Mouse (Mus musculus) forebrain, embryonic 14.5 days (tissue): Measurements from ENCODE around the gene Cx3cr1. TPM values are rescaled to one million over a fixed set of nuclear protein-coding genes. Genes with fewer than 3 reads are reported as not detected.
"Not testable (repeated sequence)": the region's sequence is repeated elsewhere in the genome, so short reads cannot be mapped to it uniquely, and the experiment has no call there.

Experiments used
- ATAC-seq: fragments of 200-750 bp; cut with Nextera tagmentation; 2 replicates; pipeline ENCODE4 v1.8.0; 2017; ENCODE audit warnings: mild to moderate bottlenecking, moderate library complexity
- DNase-seq: peaks from one replicate; pipeline ENCODE4 v3.0.0-alpha.2; 2015; ENCODE audit warnings: low spot score
- H3K27ac ChIP-seq: fragments of 300-500 bp; sonication (generic); 2 replicates; pipeline ENCODE4 v1.5.1; 2014; ENCODE audit warnings: low read depth, mild to moderate bottlenecking, control low read depth, low read length, moderate library complexity
- H3K27me3 ChIP-seq: fragments of 300-500 bp; sonication (generic); replicated peaks from 2 replicates; pipeline ENCODE4 v1.6.1; 2014; ENCODE audit warnings: low read length, control low read depth, mixed read lengths; ENCODE audit not compliant: control insufficient read depth, insufficient read depth
- H3K36me3 ChIP-seq: fragments of 300-500 bp; sonication (generic); 2 replicates; pipeline ENCODE4 v1.6.1; 2014; ENCODE audit warnings: low read length, control low read depth; ENCODE audit not compliant: control insufficient read depth, insufficient read depth
- H3K4me1 ChIP-seq: fragments of 300-500 bp; sonication (generic); 2 replicates; pipeline ENCODE4 v1.6.1; 2014; ENCODE audit warnings: antibody characterized with exemption, low read length, control low read depth; ENCODE audit not compliant: control insufficient read depth, insufficient read depth
- H3K4me2 ChIP-seq: fragments of 300-500 bp; sonication (generic); 2 replicates; pipeline ENCODE4 v1.6.1; 2014; ENCODE audit warnings: mild to moderate bottlenecking, control low read depth, low read length
- H3K4me3 ChIP-seq: fragments of 300-500 bp; sonication (generic); 2 replicates; pipeline ENCODE4 v1.5.1; 2014; ENCODE audit warnings: low read depth, low read length, control low read depth
- H3K9ac ChIP-seq: fragments of 300-500 bp; sonication (generic); 2 replicates; pipeline ENCODE4 v1.6.1; 2014; ENCODE audit warnings: mild to moderate bottlenecking, low read length, control low read depth, moderate library complexity
- H3K9me3 ChIP-seq: fragments of 300-500 bp; sonication (generic); replicated peaks from 2 replicates; pipeline ENCODE4 v1.6.1; 2016; ENCODE audit warnings: low read length, control low read depth, mixed read lengths; ENCODE audit not compliant: control insufficient read depth
- WGBS: fragments of 180-500 bp; shearing (Covaris S2); extraction: QIAGEN DNeasy Blood & Tissue Kit; methylation state at CpG from one replicate; pipeline ENCODE4 v1.1.7; 2014; 5-methylcytosine and 5-hydroxymethylcytosine counted together
- polyA plus RNA-seq: library from polyadenylated mRNA; unstranded; fragments of >200 nt; fragmentation: Nextera tagmentation; extraction: Ambion mirVana; gene quantifications from 2 replicates; pipeline ENCODE4 v1.2.1, GENCODE M21; 2014

The Cx3cr1 gene
- polyA plus RNA-seq, 1 experiment from 2014 or later, result 2.5 TPM

GRCm38 (mm10) chr9:120110211-120111018, 40.7 kb upstream of the Cx3cr1 start, which contains the start of gene Slc25a38:
TSS of gene Slc25a38 (plus strand) at chr9:120110374.
- peak within 1 kb of the TSS; percentile 60 for H3K4me2 ChIP-seq
- ATAC-seq, result peak; percentile 99
- peaks cover 5% of the 10 kb centered on the region for H3K4me1 ChIP-seq
- 1% methylated on average over 62 of the region's 62 CpGs for WGBS
- peak; percentile 97 for DNase-seq
- peak within 1 kb of the TSS; percentile 73 for H3K9ac ChIP-seq
- peak within 1 kb of the TSS; percentile 66 for H3K4me3 ChIP-seq
- H3K27ac ChIP-seq, result peak within 1 kb of the TSS; percentile 94
- no peaks in the 10 kb centered on the region for H3K9me3 ChIP-seq
- no peaks in the 10 kb centered on the region for H3K36me3 ChIP-seq
- H3K27me3 ChIP-seq, result no peaks in the 10 kb centered on the region

DNA sequence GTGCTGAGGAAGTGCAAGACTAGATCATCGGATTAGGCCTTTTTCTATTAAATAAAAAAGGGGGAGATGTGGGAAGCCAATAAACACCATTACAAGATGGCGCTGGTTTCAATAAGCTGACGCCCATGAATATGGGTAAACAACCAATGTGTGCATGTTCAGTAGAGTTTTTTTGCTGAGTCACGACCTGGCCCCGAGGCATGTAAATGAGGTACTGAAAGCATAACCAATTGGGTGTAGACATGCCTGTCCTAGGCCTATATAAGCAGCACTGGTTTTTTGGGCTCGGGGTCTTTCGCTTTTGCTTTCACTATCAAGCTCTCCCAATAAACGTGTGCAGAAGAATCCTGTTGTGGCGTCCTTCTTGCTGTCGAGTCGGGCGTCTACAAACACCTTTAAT, 39.3 kb upstream of the Cx3cr1 start:
- not testable (repeated sequence) for H3K4me3 ChIP-seq, H3K4me2 ChIP-seq, H3K9me3 ChIP-seq, DNase-seq, H3K4me1 ChIP-seq, ATAC-seq, H3K9ac ChIP-seq, H3K27me3 ChIP-seq, H3K27ac ChIP-seq, H3K36me3 ChIP-seq
- WGBS, result 94% methylated on average over 12 of the region's 12 CpGs

DNA sequence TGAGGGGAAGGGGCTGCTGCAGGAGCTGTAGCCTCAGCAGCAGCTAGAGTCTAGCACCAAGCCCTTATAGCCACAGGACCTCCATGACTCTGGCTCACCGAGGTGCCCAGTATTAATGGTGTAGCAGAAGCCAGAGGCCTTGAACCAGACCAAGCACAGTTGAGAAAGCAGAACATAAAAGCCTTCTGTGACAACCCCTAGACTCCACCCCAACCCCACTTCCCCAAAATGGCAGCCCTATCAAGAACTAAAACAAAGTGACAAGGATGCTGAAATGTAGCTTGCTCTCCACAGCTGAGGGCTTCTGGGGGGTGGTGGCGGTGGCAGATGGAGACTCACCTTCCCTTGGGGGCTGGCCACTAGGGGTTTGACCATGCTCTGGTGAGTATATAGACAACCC, 31.5 kb upstream of the Cx3cr1 start:
- Histone ChIP-seq H3K27me3 (no peaks in the 10 kb centered on the region), H3K4me2 (no peak overlapping the region), H3K9me3 (0 out of 2 replicates have a peak, but pooled peaks cover 3% of the 10 kb centered on the region), H3K36me3 (no peaks in the 10 kb centered on the region), H3K9ac (no peak overlapping the region), H3K4me3 (no peak overlapping the region), H3K27ac (no peak overlapping the region), H3K4me1 (no peaks in the 10 kb centered on the region)
- ATAC-seq, result no peak
- no peak for DNase-seq
- 92% methylated on average over 2 of the region's 2 CpGs for WGBS

DNA sequence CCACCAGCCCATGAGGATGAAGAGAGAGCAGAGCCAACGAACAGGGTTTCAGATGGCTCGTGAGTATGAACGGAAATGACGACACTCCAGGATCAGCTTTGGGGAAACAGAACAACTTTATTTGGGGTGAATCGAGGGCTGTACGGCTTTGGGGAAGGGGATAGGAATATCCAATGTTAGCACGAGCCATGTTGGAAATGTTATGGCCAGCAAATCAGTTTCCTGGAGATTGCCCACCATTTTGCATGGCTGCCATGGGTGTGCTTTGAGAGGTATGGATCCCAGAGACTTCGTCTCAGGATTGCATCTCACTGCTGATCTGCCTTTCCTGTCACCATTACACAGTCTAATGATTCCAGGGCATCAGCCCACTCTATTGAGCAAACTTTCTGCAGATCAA, 29.6 kb upstream of the Cx3cr1 start:
- no peak for DNase-seq
- Histone ChIP-seq H3K4me1 (no peaks in the 10 kb centered on the region), H3K27ac (no peak overlapping the region), H3K36me3 (no peaks in the 10 kb centered on the region), H3K4me3 (no peak overlapping the region), H3K9me3 (0 out of 2 replicates have a peak, but pooled peaks cover 3% of the 10 kb centered on the region), H3K4me2 (no peak overlapping the region), H3K9ac (no peak overlapping the region), H3K27me3 (no peaks in the 10 kb centered on the region)
- WGBS, result 94% methylated on average over 8 of the region's 8 CpGs
- no peak for ATAC-seq

GRCm38 (mm10) chr9:120098682-120099081, 29.0 kb upstream of the Cx3cr1 start:
- Histone ChIP-seq H3K4me2 (no peak overlapping the region), H3K9ac (no peak overlapping the region), H3K27me3 (no peaks in the 10 kb centered on the region), H3K9me3 (no peaks in the 10 kb centered on the region), H3K36me3 (no peaks in the 10 kb centered on the region), H3K27ac (no peak overlapping the region), H3K4me1 (no peaks in the 10 kb centered on the region), H3K4me3 (no peak overlapping the region)
- ATAC-seq (peak; percentile 58; the same call in 1 of the 2 replicates), DNase-seq (peak; percentile 81)
- WGBS, result 17% methylated on average over 7 of the region's 7 CpGs

DNA sequence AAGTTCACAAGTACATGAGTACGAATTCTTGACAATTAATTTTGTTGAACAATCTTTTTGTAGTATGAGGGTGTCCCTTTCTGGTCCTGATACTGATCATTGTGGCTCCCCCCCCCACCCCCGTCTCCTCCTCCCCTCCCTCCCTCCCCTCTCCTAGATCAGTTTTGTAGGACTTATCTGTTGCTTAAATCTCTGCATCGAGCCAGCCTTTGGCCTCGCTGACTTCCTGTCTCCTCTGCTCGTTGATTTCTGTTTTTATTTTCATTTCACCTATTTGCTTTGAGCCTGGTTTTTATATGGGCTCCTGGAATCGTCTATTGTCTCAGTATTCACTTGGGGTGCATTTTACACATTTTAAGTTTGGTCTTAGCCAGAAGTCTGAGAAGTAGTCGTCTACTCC, 26.2 kb upstream of the Cx3cr1 start:
- no peak overlapping the region for H3K4me2 ChIP-seq
- 82% methylated on average over 7 of the region's 7 CpGs for WGBS
- no peaks in the 10 kb centered on the region for H3K9me3 ChIP-seq
- H3K36me3 ChIP-seq, result no peaks in the 10 kb centered on the region
- H3K9ac ChIP-seq, result no peak overlapping the region
- H3K27me3 ChIP-seq, result no peaks in the 10 kb centered on the region
- DNase-seq (no peak), ATAC-seq (no peak)
- H3K4me3 ChIP-seq, result no peak overlapping the region
- no peaks in the 10 kb centered on the region for H3K4me1 ChIP-seq
- H3K27ac ChIP-seq, result no peak overlapping the region

DNA sequence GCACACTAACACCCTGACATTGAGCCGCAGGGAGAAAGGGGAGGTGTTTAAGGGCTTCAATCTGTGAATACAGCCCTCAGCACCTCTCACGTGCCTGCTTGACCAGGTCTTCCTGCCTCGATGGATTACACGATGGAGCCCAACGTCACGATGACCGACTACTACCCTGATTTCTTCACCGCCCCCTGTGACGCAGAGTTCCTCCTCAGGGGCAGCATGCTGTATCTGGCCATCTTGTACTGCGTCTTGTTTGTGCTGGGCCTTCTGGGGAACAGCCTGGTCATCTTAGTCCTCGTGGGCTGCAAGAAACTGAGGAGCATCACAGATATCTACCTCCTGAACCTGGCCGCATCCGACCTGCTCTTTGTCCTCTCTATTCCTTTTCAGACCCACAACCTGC, 24.0 kb upstream of the Cx3cr1 start:
- ATAC-seq (no peak), DNase-seq (no peak)
- no peak overlapping the region for H3K4me2 ChIP-seq
- no peak overlapping the region for H3K27ac ChIP-seq
- no peaks in the 10 kb centered on the region for H3K36me3 ChIP-seq
- H3K27me3 ChIP-seq, result no peaks in the 10 kb centered on the region
- no peak overlapping the region for H3K9ac ChIP-seq
- no peaks in the 10 kb centered on the region for H3K4me1 ChIP-seq
- 93% methylated on average over 13 of the region's 13 CpGs for WGBS
- no peak overlapping the region for H3K4me3 ChIP-seq
- H3K9me3 ChIP-seq, result 0 out of 2 replicates have a peak, but pooled peaks cover 3% of the 10 kb centered on the region

- WGBS, result 79% methylated on average over 5 of the region's 5 CpGs
- DNase-seq (no peak), ATAC-seq (no peak)
- Histone ChIP-seq H3K4me2 (no peak within 1 kb of the TSS), H3K4me1 (no peaks in the 10 kb centered on the region), H3K9me3 (0 out of 2 replicates have a peak, but pooled peaks cover 3% of the 10 kb centered on the region), H3K4me3 (no peak within 1 kb of the TSS), H3K27ac (no peak within 1 kb of the TSS), H3K36me3 (no peaks in the 10 kb centered on the region), H3K9ac (no peak within 1 kb of the TSS), H3K27me3 (no peaks in the 10 kb centered on the region)
Observed at GRCm38 (mm10) chr9:120091696-120092238, 22.1 kb upstream of the Cx3cr1 start, which contains the start of gene Ccr8. TSS of gene Ccr8 (plus strand) at chr9:120092114.

GRCm38 (mm10) chr9:120091086-120091485, 21.4 kb upstream of the Cx3cr1 start:
- no peak overlapping the region for H3K9ac ChIP-seq
- no peak overlapping the region for H3K27ac ChIP-seq
- DNase-seq (no peak), ATAC-seq (no peak)
- 89% methylated on average over 10 of the region's 10 CpGs for WGBS
- no peak overlapping the region for H3K4me2 ChIP-seq
- H3K27me3 ChIP-seq, result no peaks in the 10 kb centered on the region
- H3K9me3 ChIP-seq, result 0 out of 2 replicates have a peak, but pooled peaks cover 3% of the 10 kb centered on the region
- H3K4me1 ChIP-seq, result no peaks in the 10 kb centered on the region
- no peak overlapping the region for H3K4me3 ChIP-seq
- H3K36me3 ChIP-seq, result no peaks in the 10 kb centered on the region
